Mouse (Mus musculus) MEL (cell line): ENCODE results near the gene Plxna4. TPM values are rescaled to one million over a fixed set of nuclear protein-coding genes. Genes with fewer than 3 reads are reported as not detected.

ENCODE experiments used
- DNase-seq: peaks from one replicate; pipeline ENCODE4 v3.0.0; 2011; ENCODE audit warnings: low read depth, low spot score
- H3K27ac ChIP-seq: 2 replicates; pipeline ENCODE4 v1.5.1; 2012; ENCODE audit warnings: low read depth, mild to moderate bottlenecking, control low read depth, low read length, moderate library complexity; ENCODE audit not compliant: control insufficient read depth
- H3K27me3 ChIP-seq, 2 experiments: fragments of 150-350 bp in 1 of 2; sonication (generic) in 1 of 2; 2 replicates each; pipeline ENCODE4 v1.6.1; 2012; ENCODE audit warnings: low read length in 2 of 2, mild to moderate bottlenecking in 2 of 2, improper control_type of control experiment in 1 of 2, moderate library complexity in 1 of 2; ENCODE audit not compliant: insufficient read depth in 2 of 2, control insufficient read depth in 1 of 2
- H3K36me3 ChIP-seq, 2 experiments: 2 replicates each; pipeline ENCODE4 v1.6.1; 2012 to 2014; ENCODE audit warnings: low read length in 2 of 2, improper control_type of control experiment in 1 of 2, inconsistent platforms in 1 of 2, mild to moderate bottlenecking in 1 of 2; ENCODE audit not compliant: insufficient read depth in 2 of 2, control insufficient read depth in 1 of 2
- H3K4me1 ChIP-seq, 2 experiments: fragments of 150-350 bp in 1 of 2; sonication (generic) in 1 of 2; 2 replicates each; pipeline ENCODE4 v1.6.1; 2012; ENCODE audit warnings: low read length in 2 of 2, improper control_type of control experiment in 1 of 2, mild to moderate bottlenecking in 1 of 2; ENCODE audit not compliant: insufficient read depth in 2 of 2, control insufficient read depth in 1 of 2
- H3K4me3 ChIP-seq, 2 experiments: fragments of 150-350 bp in 1 of 2; sonication (generic) in 1 of 2; 2 replicates each; pipeline ENCODE4 v1.5.1; 2012; ENCODE audit warnings: low read depth in 2 of 2, low read length in 2 of 2, mild to moderate bottlenecking in 2 of 2, moderate library complexity in 2 of 2, control low read depth in 1 of 2, improper control_type of control experiment in 1 of 2; ENCODE audit not compliant: control insufficient read depth in 1 of 2, insufficient read depth in 1 of 2
- H3K79me2 ChIP-seq: 2 replicates; pipeline ENCODE4 v1.6.1; 2012; ENCODE audit warnings: mild to moderate bottlenecking, low read length, moderate library complexity; ENCODE audit not compliant: control insufficient read depth, poor library complexity, insufficient read depth
- H3K9ac ChIP-seq: 2 replicates; pipeline ENCODE4 v1.6.1; 2012; ENCODE audit warnings: low read depth, mild to moderate bottlenecking, control low read depth, low read length, moderate library complexity; ENCODE audit not compliant: control insufficient read depth, poor library complexity, severe bottlenecking
- H3K9me3 ChIP-seq: fragments of 150-350 bp; sonication (generic); replicated peaks from 2 replicates; pipeline ENCODE4 v1.6.1; 2012; ENCODE audit warnings: mild to moderate bottlenecking, low read length, improper control_type of control experiment, moderate library complexity; ENCODE audit not compliant: insufficient read depth
- BHLHE40 ChIP-seq: IDR thresholded peaks from 2 replicates; pipeline ENCODE4 v1.6.1; 2012; ENCODE audit warnings: low read depth, mild to moderate bottlenecking, inconsistent platforms, low read length, improper control_type of control experiment, borderline replicate concordance
- CHD1 ChIP-seq: IDR thresholded peaks from 2 replicates; pipeline ENCODE4 v1.6.1; 2012; ENCODE audit warnings: low read depth, mild to moderate bottlenecking, inconsistent platforms, low read length, improper control_type of control experiment
- EP300 ChIP-seq, 2 experiments: IDR thresholded peaks; 2 replicates each; pipeline ENCODE4 v1.6.1; 2011; ENCODE audit warnings: improper control_type of control experiment in 2 of 2, low read length in 2 of 2, low read depth in 1 of 2, mild to moderate bottlenecking in 1 of 2
- GABPA ChIP-seq: IDR thresholded peaks from 2 replicates; pipeline ENCODE4 v1.6.1; 2012; ENCODE audit warnings: low read depth, mild to moderate bottlenecking, inconsistent platforms, low read length, improper control_type of control experiment, moderate library complexity
- GATA1 ChIP-seq: IDR thresholded peaks from 2 replicates; pipeline ENCODE4 v1.6.1; 2011; ENCODE audit warnings: low read depth, low read length, improper control_type of control experiment
- HCFC1 ChIP-seq: IDR thresholded peaks from 2 replicates; pipeline ENCODE4 v1.6.1; 2012; ENCODE audit warnings: low read depth, mild to moderate bottlenecking, inconsistent platforms, low read length, improper control_type of control experiment, moderate library complexity
- KAT2A ChIP-seq: conservative IDR thresholded peaks from 2 replicates; pipeline ENCODE4 v1.6.1; 2012; ENCODE audit warnings: low read depth, low read length, improper control_type of control experiment, inconsistent platforms
- MAFK ChIP-seq: IDR thresholded peaks from 2 replicates; pipeline ENCODE4 v1.6.1; 2011; ENCODE audit warnings: low read depth, mild to moderate bottlenecking, low read length, improper control_type of control experiment, borderline replicate concordance
- MAX ChIP-seq: IDR thresholded peaks from 2 replicates; pipeline ENCODE4 v1.6.1; 2011; ENCODE audit warnings: low read length, improper control_type of control experiment
- MAZ ChIP-seq: IDR thresholded peaks from 2 replicates; pipeline ENCODE4 v1.6.1; 2012; ENCODE audit warnings: low read depth, mild to moderate bottlenecking, inconsistent platforms, low read length, improper control_type of control experiment
- MYC ChIP-seq: IDR thresholded peaks from 2 replicates; pipeline ENCODE4 v1.6.1; 2011; ENCODE audit warnings: low read depth, mild to moderate bottlenecking, low read length, improper control_type of control experiment, moderate library complexity
- NELFE ChIP-seq: IDR thresholded peaks from 2 replicates; pipeline ENCODE4 v1.6.1; 2011; ENCODE audit warnings: low read depth, low read length, improper control_type of control experiment
- NRF1 ChIP-seq: IDR thresholded peaks from 2 replicates; pipeline ENCODE4 v1.6.1; 2014; ENCODE audit warnings: low read depth, mild to moderate bottlenecking, inconsistent platforms, low read length, improper control_type of control experiment, moderate library complexity; ENCODE audit not compliant: poor library complexity, insufficient read depth, severe bottlenecking
- POLR2A ChIP-seq, 2 experiments: IDR thresholded peaks; 2 replicates each; pipeline ENCODE4 v1.6.1; 2011 to 2012; ENCODE audit warnings: low read length in 2 of 2, mild to moderate bottlenecking in 2 of 2, control low read depth in 1 of 2, improper control_type of control experiment in 1 of 2, low read depth in 1 of 2, moderate library complexity in 1 of 2; ENCODE audit not compliant: control insufficient read depth in 1 of 2, insufficient read depth in 1 of 2, poor library complexity in 1 of 2
- POLR2AphosphoS2 ChIP-seq: IDR thresholded peaks from 2 replicates; pipeline ENCODE4 v1.6.1; 2011; ENCODE audit warnings: low read length, improper control_type of control experiment
- POLR2AphosphoS5 ChIP-seq: IDR thresholded peaks from 2 replicates; pipeline ENCODE4 v1.6.1; 2012; ENCODE audit warnings: low read depth, borderline replicate concordance, mild to moderate bottlenecking, inconsistent platforms, low read length, moderate library complexity, mixed read lengths
- RAD21 ChIP-seq: IDR thresholded peaks from 2 replicates; pipeline ENCODE4 v1.6.1; 2011; ENCODE audit warnings: mild to moderate bottlenecking, low read depth, low read length, improper control_type of control experiment
- SMC3 ChIP-seq: IDR thresholded peaks from 2 replicates; pipeline ENCODE4 v1.6.1; 2011; ENCODE audit warnings: low read depth, low read length, improper control_type of control experiment
- TCF12 ChIP-seq: IDR thresholded peaks from 2 replicates; pipeline ENCODE4 v1.6.1; 2014; ENCODE audit warnings: low read depth, mild to moderate bottlenecking, inconsistent platforms, low read length, improper control_type of control experiment, moderate library complexity
- UBTF ChIP-seq: IDR thresholded peaks from 2 replicates; pipeline ENCODE4 v1.6.1; 2012; ENCODE audit warnings: low read depth, mild to moderate bottlenecking, inconsistent platforms, low read length, improper control_type of control experiment, moderate library complexity, borderline replicate concordance; ENCODE audit not compliant: insufficient read depth
- ZNF384 ChIP-seq: IDR thresholded peaks from 2 replicates; pipeline ENCODE4 v1.6.1; 2012; ENCODE audit warnings: low read depth, mild to moderate bottlenecking, inconsistent platforms, low read length, improper control_type of control experiment
- polyA plus RNA-seq, 2 experiments: library from polyadenylated mRNA; stranded (reverse) in 1 of 2; unstranded in 1 of 2; fragments of >175 nt in 1 of 2; fragments of >200 nt in 1 of 2; gene quantifications; 2 replicates each; pipeline versions ENCODE4 v1.2.1 to v1.2.4; 2012; ENCODE audit warnings: low replicate concordance in 2 of 2, low read depth in 1 of 2; ENCODE audit not compliant: insufficient read length in 2 of 2, insufficient read depth in 1 of 2, missing spikeins in 1 of 2
- total RNA-seq: library from RNA; depleted of rRNA; stranded (reverse); fragments of 300-350 nt; gene quantifications from 2 replicates; pipeline ENCODE4 v1.2.3, GENCODE M21; 2012

The Plxna4 gene
- total and polyA plus RNA-seq, 3 experiments = 0.01 TPM; not detected in 2

DNA sequence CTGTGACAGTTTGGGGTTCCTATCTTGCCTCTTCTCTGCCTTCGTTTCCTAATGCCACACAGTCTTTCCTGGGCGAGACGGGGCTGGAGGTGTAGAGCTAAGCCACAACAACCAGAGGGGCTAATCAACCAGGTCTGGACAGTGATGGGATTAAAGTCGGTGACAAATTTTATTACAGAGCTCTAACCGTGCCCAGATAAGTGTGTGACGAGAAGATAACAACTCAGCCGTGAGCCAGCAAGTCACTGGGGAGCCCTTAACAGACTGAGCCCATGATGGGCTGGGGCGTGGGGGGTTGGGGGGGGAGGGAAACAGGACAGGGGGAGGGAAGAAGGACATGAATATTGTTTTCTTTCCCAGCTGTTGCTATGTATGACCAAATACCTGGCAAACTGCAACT, 123.4 kb downstream of the Plxna4 start:
- no peaks in the 10 kb centered on the region for H3K79me2 ChIP-seq
- no peak for TF ChIP-seq KAT2A
- no peak for TF ChIP-seq BHLHE40
- TF ChIP-seq MAX = no peak
- TF ChIP-seq RAD21 = no peak
- no peak for TF ChIP-seq SMC3
- no peak for TF ChIP-seq TCF12
- TF ChIP-seq MAZ = no peak
- no peak for TF ChIP-seq EP300 (IDR thresholded peaks at IDR 0.05; ENCODE audit: low read depth in 1 of 2, low read length in 2 of 2)
- TF ChIP-seq, all 39 proteins: peak for 0
- no peaks in the 10 kb centered on the region for H3K27me3 ChIP-seq
- H3K9me3 ChIP-seq = no peaks in the 10 kb centered on the region
- H3K27ac ChIP-seq = no peak overlapping the region
- no peak overlapping the region for H3K9ac ChIP-seq
- DNase-seq = no peak
- H3K36me3 ChIP-seq = no peaks in the 10 kb centered on the region
- H3K4me3 ChIP-seq = no peak overlapping the region
- H3K4me1 ChIP-seq = no peaks in the 10 kb centered on the region

DNA sequence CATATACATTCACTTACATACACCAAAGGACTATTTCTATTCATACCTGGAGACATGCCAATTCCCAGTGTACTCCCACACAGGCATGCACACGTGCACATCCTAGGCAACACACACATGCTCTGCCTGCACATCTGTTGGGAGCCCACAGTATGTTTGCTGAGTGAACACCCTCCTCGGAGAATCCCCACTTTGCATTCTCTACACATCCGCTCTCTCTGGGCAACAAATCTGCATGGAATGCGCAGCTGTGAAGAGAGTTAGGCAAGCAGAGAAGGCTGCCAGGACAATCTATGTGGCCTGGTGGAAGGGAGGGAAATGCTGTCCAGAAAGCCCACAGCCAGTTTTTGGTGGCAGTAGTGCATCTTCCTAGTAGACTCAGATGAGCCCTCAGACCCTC, 123.9 kb downstream of the Plxna4 start:
- H3K36me3 ChIP-seq = no peaks in the 10 kb centered on the region
- no peak overlapping the region for H3K4me3 ChIP-seq
- TF ChIP-seq HCFC1 (no peak), UBTF (no peak), POLR2A (IDR thresholded peaks at IDR 0.05; ENCODE audit: control insufficient read depth in 1 of 2, insufficient read depth in 1 of 2, low read depth in 1 of 2, low read length in 2 of 2, poor library complexity in 1 of 2) (no peak), POLR2AphosphoS5 (no peak), MAFK (no peak), KAT2A (no peak), POLR2AphosphoS2 (no peak), MAZ (no peak), CHD1 (no peak), NRF1 (no peak), NELFE (no peak), MAX (no peak), GABPA (no peak), MYC (no peak), GATA1 (no peak), ZNF384 (no peak)
- H3K27ac ChIP-seq = no peak overlapping the region
- no peaks in the 10 kb centered on the region for H3K27me3 ChIP-seq
- no peaks in the 10 kb centered on the region for H3K79me2 ChIP-seq
- DNase-seq = no peak
- no peak overlapping the region for H3K9ac ChIP-seq
- no peaks in the 10 kb centered on the region for H3K9me3 ChIP-seq
- H3K4me1 ChIP-seq = no peaks in the 10 kb centered on the region
